Mouse (Mus musculus) CD8-positive naive resting alpha-beta T cell, adult 2 months (primary cell): ENCODE data around the gene Gm37240.

Experiments used
- DNase-seq, 2 experiments: peaks; one replicate each; pipeline ENCODE4 v3.0.0; 2022; ENCODE audit warnings: low read depth in 2 of 2, low spot score in 2 of 2

Gene Gm37240

GRCm38 (mm10) chr3:85308706-85309105 is 578.6 kb downstream of the Gm37240 start:
- DNase-seq, result no peak

- DNase-seq, result no peak
Observed at GRCm38 (mm10) chr3:85301851-85302250, 585.5 kb downstream of the Gm37240 start.

GRCm38 (mm10) chr3:85301336-85301735 is 586.0 kb downstream of the Gm37240 start:
- DNase-seq, result no peak

GRCm38 (mm10) chr3:85299649-85300550 is 587.4 kb downstream of the Gm37240 start:
- no peak for DNase-seq

- no peak for DNase-seq
Observed at GRCm38 (mm10) chr3:85295229-85295628, 592.1 kb downstream of the Gm37240 start.

- no peak for DNase-seq
Observed at GRCm38 (mm10) chr3:85287627-85288026, 599.7 kb downstream of the Gm37240 start.

GRCm38 (mm10) chr3:85284483-85284882 is 602.8 kb downstream of the Gm37240 start:
- DNase-seq, result no peak

- no peak for DNase-seq
Observed at GRCm38 (mm10) chr3:85282816-85283215, 604.5 kb downstream of the Gm37240 start.

GRCm38 (mm10) chr3:85275075-85275474 is 612.2 kb downstream of the Gm37240 start:
- DNase-seq, result no peak

- no peak for DNase-seq
Observed at GRCm38 (mm10) chr3:85271491-85271890, 615.8 kb downstream of the Gm37240 start.

GRCm38 (mm10) chr3:85264963-85265362 is 622.4 kb downstream of the Gm37240 start:
- DNase-seq, result no peak

GRCm38 (mm10) chr3:85264546-85264945 is 622.8 kb downstream of the Gm37240 start:
- DNase-seq, result no peak

- DNase-seq, result no peak
Observed at GRCm38 (mm10) chr3:85254526-85254925, 632.8 kb downstream of the Gm37240 start.

GRCm38 (mm10) chr3:85251631-85252030 is 635.7 kb downstream of the Gm37240 start:
- DNase-seq, result no peak

GRCm38 (mm10) chr3:85246131-85246530 is 641.2 kb downstream of the Gm37240 start:
- no peak for DNase-seq

GRCm38 (mm10) chr3:85236546-85236945 is 650.8 kb downstream of the Gm37240 start:
- DNase-seq, result no peak

- no peak for DNase-seq
Observed at GRCm38 (mm10) chr3:85232846-85233245, 654.5 kb downstream of the Gm37240 start.

- DNase-seq, result no peak
Observed at GRCm38 (mm10) chr3:85222046-85222445, 665.3 kb downstream of the Gm37240 start.

GRCm38 (mm10) chr3:85214926-85215325 is 672.4 kb downstream of the Gm37240 start:
- DNase-seq, result no peak

GRCm38 (mm10) chr3:85212751-85213350 is 674.5 kb downstream of the Gm37240 start:
- DNase-seq, result no peak

- DNase-seq, result no peak
Observed at GRCm38 (mm10) chr3:85209887-85210844, 677.2 kb downstream of the Gm37240 start.
